Mouse (Mus musculus) liver, adult (tissue): ENCODE results near the gene Ddo.

Experiments used
- GATA4 ChIP-seq: IDR thresholded peaks from 2 replicates; pipeline ENCODE4 v1.6.1; 2014; ENCODE audit warnings: mild to moderate bottlenecking, low read length; ENCODE audit not compliant: insufficient replicate concordance

The Ddo gene

GRCm38 (mm10) chr10:40725066-40725465, 95.3 kb downstream of the Ddo start:
- no peak for TF ChIP-seq GATA4

DNA sequence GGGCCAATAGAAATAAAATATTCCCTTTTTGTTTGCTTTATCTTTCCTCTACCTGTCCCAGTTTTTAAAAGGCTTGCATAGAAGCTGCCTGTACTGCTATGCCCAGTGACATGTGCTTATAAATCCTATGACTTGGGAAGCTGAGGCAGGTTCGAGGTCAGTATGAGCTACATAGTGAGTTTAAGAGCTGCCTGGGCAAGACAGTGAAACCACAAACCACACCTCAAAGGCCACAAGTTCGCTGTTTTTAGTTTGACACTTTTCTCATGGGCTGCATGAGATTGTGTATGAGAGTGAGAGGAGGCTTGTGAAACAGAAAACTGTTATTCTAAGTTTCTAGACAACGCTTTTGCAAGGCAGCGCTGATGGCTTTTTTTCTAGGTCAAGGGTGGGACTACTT, 95.7 kb downstream of the Ddo start:
- TF ChIP-seq GATA4, result no peak

DNA sequence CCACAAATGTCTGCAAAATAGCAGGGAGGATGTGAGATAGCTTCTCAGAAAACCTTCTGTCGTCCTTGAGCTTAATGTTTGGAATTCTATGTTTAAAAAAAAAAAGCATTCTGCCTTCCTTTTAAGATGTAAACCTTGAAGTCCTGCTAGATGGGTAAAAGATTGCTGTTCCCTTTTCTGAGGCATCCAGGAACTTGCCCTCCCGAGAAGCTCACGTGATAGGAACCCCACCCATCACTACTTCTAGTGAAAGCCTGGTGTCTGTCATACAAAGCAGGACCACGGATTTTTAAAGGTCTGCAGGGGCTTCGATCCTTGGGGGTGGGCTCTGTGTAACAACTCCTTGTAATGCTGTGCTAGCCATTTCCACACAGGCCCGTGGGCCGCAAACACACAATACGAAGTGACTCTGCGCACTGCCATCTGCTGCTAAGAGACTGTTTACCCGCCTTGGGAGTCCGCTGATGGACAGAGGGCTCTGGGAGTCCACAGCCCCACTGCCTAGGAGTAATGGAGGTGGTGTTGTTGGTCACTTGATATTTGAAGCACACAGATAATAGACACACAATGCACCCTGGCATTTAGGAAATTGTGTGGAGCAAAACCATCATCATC, 96.6 kb downstream of the Ddo start:
- TF ChIP-seq GATA4, result no peak

DNA sequence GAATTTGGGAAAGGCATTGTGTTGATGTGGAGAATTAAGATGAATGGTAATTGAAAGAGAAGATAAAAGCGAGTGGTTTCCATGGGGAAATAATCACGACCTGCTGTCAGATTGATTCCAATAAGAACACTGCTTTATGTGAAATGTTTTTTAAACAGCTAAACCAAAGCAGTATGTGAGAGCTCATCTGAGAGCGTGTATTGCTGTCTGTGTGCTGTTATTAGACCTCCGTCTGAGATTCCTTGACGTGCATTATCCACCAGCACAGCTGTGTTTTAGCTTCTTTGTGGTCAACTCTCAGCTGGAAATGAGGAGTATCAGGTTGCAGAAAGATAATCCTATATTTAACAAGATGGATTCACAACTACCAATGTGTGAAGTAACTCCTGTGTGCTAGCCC, 97.2 kb downstream of the Ddo start:
- no peak for TF ChIP-seq GATA4

DNA sequence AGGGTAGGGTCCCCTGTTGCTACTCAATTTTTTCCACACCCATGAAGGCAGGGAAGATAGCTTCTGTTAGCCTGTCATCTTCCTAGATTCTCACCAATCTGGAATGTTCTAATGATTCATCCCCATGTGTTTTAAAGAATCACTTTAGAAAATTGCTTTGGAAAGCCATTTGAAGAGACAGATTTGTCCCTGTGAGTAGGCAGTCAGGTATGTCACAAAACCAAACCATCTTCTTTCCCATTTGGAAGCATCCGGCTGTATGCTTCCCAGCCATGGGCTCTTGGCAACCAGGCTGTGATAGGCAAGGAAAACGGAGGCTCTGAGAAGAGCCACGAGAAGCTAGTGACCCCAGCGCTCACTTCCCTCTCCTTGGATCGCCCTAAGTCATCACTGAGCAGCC, 100.4 kb downstream of the Ddo start:
- no peak for TF ChIP-seq GATA4
